Mouse (Mus musculus): Measurements from ENCODE around the gene Hnrnpa0. TPM values are rescaled to one million over a fixed set of nuclear protein-coding genes. Genes with fewer than 3 reads are reported as not detected.

Hnrnpa0 gene
- polyA plus RNA-seq (2015; fragmentation: Nextera tagmentation; extraction: Ambion mirVana), result 17.7 and 21.0 TPM in 2 replicates

GRCm38 (mm10) chr13:58128396-58128767 lies at the start of gene Hnrnpa0:
Hnrnpa0 (minus strand) TSS chr13:58128556.

GRCm38 (mm10) chr13:58157447-58158098 lies 29.2 kb upstream of the Hnrnpa0 start, which contains the start of gene Idnk:
Idnk (plus strand) TSS chr13:58157649.

GRCm38 (mm10) chr13:58113061-58113900 lies 15.1 kb downstream of the Hnrnpa0 start, which contains the start of gene Klhl3:
Klhl3 (minus strand) TSS chr13:58113592.

Other genes with a start within 250 kb of the Hnrnpa0 start
- 0.07 and 0.10 TPM in 2 replicates for gene Spock1, start 220.2 kb downstream of the Hnrnpa0 start, polyA plus RNA-seq (2015; fragmentation: Nextera tagmentation; extraction: Ambion mirVana)
- 4.3 and 5.7 TPM in 2 replicates for gene Klhl3, start 15.0 kb downstream of the Hnrnpa0 start, polyA plus RNA-seq (2015; fragmentation: Nextera tagmentation; extraction: Ambion mirVana)
- 18.1 and 21.0 TPM in 2 replicates for gene Idnk, start 29.1 kb upstream of the Hnrnpa0 start, polyA plus RNA-seq (2015; fragmentation: Nextera tagmentation; extraction: Ambion mirVana)
- gene Ubqln1, start 87.1 kb upstream of the Hnrnpa0 start, polyA plus RNA-seq (2015; fragmentation: Nextera tagmentation; extraction: Ambion mirVana), result 56.6 and 66.3 TPM in 2 replicates
- 26.2 and 30.7 TPM in 2 replicates for gene Gkap1, start 147.1 kb upstream of the Hnrnpa0 start, polyA plus RNA-seq (2015; fragmentation: Nextera tagmentation; extraction: Ambion mirVana)
- gene Kif27, start 230.6 kb upstream of the Hnrnpa0 start, polyA plus RNA-seq (2015; fragmentation: Nextera tagmentation; extraction: Ambion mirVana), result 0.19 TPM in 2 replicates